Mouse (Mus musculus) liver, adult 2 months (tissue): Measurements from ENCODE around the gene Pdcd11. TPM values are rescaled to one million over a fixed set of nuclear protein-coding genes. Genes with fewer than 3 reads are reported as not detected.
A peak's percentile ranks its signal among the peaks of the same experiment; 100 is the strongest.

Experiments used
- DNase-seq: peaks from one replicate; pipeline ENCODE4 v3.0.0-alpha.2; 2011; ENCODE audit warnings: low read depth, low spot score; ENCODE audit errors: extremely low read depth
- H3K27ac ChIP-seq: fragments of 200-500 bp; replicated peaks from 2 replicates; pipeline ENCODE4 v1.5.1; 2012; ENCODE audit warnings: low read depth, mild to moderate bottlenecking, control low read depth, inconsistent platforms, low read length; ENCODE audit not compliant: insufficient read depth
- H3K27me3 ChIP-seq: fragments of 200-500 bp; 2 replicates; pipeline ENCODE4 v1.6.1; 2012; ENCODE audit warnings: mild to moderate bottlenecking, moderate library complexity, low read length, inconsistent platforms; ENCODE audit not compliant: control insufficient read depth, insufficient read depth
- H3K36me3 ChIP-seq: fragments of 200-500 bp; 2 replicates; pipeline ENCODE4 v1.6.1; 2012; ENCODE audit warnings: low read length, inconsistent platforms; ENCODE audit not compliant: control insufficient read depth, insufficient read depth
- H3K4me1 ChIP-seq: fragments of 200-500 bp; 2 replicates; pipeline ENCODE4 v1.6.1; 2011; ENCODE audit warnings: low read length; ENCODE audit not compliant: control insufficient read depth, insufficient read depth
- H3K4me3 ChIP-seq: fragments of 200-500 bp; 2 replicates; pipeline ENCODE4 v1.5.1; 2011; ENCODE audit warnings: low read depth, mild to moderate bottlenecking, control low read depth, low read length, moderate library complexity; ENCODE audit not compliant: insufficient read depth
- H3K79me2 ChIP-seq: fragments of 200-500 bp; 2 replicates; pipeline ENCODE4 v1.6.1; 2012; ENCODE audit warnings: inconsistent platforms, mild to moderate bottlenecking, low read length, moderate library complexity; ENCODE audit not compliant: control insufficient read depth, insufficient read depth
- H3K9ac ChIP-seq: fragments of 200-500 bp; 2 replicates; pipeline ENCODE4 v1.6.1; 2012; ENCODE audit warnings: low read depth, mild to moderate bottlenecking, control low read depth, inconsistent platforms, low read length
- CTCF ChIP-seq: fragments of 200-500 bp; IDR thresholded peaks from 2 replicates; pipeline ENCODE4 v1.5.1; 2011; ENCODE audit warnings: low read depth, low read length, control low read depth
- POLR2A ChIP-seq: fragments of 200-500 bp; IDR thresholded peaks from 2 replicates; pipeline ENCODE4 v1.6.1; 2011; ENCODE audit warnings: low read length, control low read depth; ENCODE audit not compliant: insufficient read depth; ENCODE audit errors: extremely low read depth
- WGBS: fragments of 180-500 bp; shearing (Covaris S2); methylation state at CpG from one replicate; pipeline ENCODE4 v1.1.7; 2018; 5-methylcytosine and 5-hydroxymethylcytosine counted together
- polyA plus RNA-seq: library from polyadenylated mRNA; depleted of rRNA; stranded (reverse); fragments of >200 nt; gene quantifications from 2 replicates; pipeline ENCODE4 v1.2.3, GENCODE M21; 2012; rRNA removed
- total RNA-seq: library from RNA; depleted of rRNA; stranded (reverse); fragments of >200 nt; gene quantifications from 2 replicates; pipeline ENCODE4 v1.2.3, GENCODE M21; 2014; rRNA removed

Pdcd11 gene
- total and polyA plus RNA-seq, 2 experiments: 6.1 to 7.1 TPM

GRCm38 (mm10) chr19:47178431-47179271, 88.1 kb downstream of the Pdcd11 start, which contains the start of gene Neurl1a:
Neurl1a (plus strand) TSS chr19:47178820.
- WGBS: 1% methylated on average over 86 of the region's 98 CpGs
- Histone ChIP-seq H3K4me3 (peak within 1 kb of the TSS; percentile 56; the same call in 1 of the 2 replicates), H3K9ac (peak within 1 kb of the TSS; percentile 23), H3K79me2 (no peaks in the 10 kb centered on the region), H3K27ac (no peak within 1 kb of the TSS), H3K4me1 (no peaks in the 10 kb centered on the region; the same call in 1 of the 2 replicates), H3K27me3 (peaks cover 16% of the 10 kb centered on the region), H3K36me3 (no peaks in the 10 kb centered on the region)
- DNase-seq: no peak
- TF ChIP-seq CTCF (no peak), POLR2A (no peak)

DNA sequence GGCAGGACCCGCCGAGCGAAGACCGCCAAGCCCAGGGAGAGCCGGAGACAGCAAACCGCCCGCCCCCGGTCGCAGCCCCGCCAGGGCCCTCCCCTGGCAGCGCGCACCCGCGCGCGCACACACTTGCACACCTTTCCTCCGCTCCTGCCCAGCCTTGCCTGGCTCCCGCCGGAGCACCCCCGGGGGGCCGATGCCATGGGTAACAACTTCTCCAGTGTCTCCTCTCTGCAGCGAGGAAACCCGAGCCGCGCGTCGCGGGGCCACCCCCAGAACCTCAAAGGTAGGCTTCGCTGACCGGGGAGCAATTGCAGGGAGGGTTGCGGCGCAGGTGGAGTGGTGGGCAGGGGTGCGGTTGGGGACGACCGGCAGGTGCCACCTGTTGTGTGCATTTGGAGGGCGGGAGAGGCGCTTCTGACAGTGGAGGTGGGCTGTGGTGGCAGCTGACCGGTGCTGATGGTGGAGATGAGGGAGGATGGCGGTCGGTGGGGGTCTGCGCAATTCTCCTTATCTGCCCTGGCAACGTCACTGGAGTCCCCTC, 88.8 kb downstream of the Pdcd11 start:
- Histone ChIP-seq H3K9ac (peak overlapping the region; percentile 20; the same call in 1 of the 2 replicates), H3K4me1 (no peaks in the 10 kb centered on the region; the same call in 1 of the 2 replicates), H3K4me3 (peak overlapping the region; percentile 56; the same call in 1 of the 2 replicates), H3K36me3 (no peaks in the 10 kb centered on the region), H3K27ac (no peak overlapping the region), H3K79me2 (no peaks in the 10 kb centered on the region), H3K27me3 (peaks cover 16% of the 10 kb centered on the region)
- no peak for DNase-seq
- no peak for TF ChIP-seq CTCF
- no peak for TF ChIP-seq POLR2A
- WGBS: 6% methylated on average over 41 of the region's 42 CpGs

GRCm38 (mm10) chr19:47180011-47180410, 89.4 kb downstream of the Pdcd11 start:
- H3K27me3 ChIP-seq: peaks cover 16% of the 10 kb centered on the region
- WGBS: 39% methylated on average over 8 of the region's 8 CpGs

More at GRCm38 (mm10) chr19:47180011-47180410, 89.4 kb downstream of the Pdcd11 start:
- TF ChIP-seq CTCF: no peak
- no peak for TF ChIP-seq POLR2A
- Histone ChIP-seq H3K79me2 (no peaks in the 10 kb centered on the region), H3K27ac (no peak overlapping the region), H3K36me3 (no peaks in the 10 kb centered on the region), H3K4me3 (no peak overlapping the region), H3K4me1 (no peaks in the 10 kb centered on the region; the same call in 1 of the 2 replicates), H3K9ac (no peak overlapping the region)
- no peak for DNase-seq

Other genes starting within 250 kb of the Pdcd11 start
- under 0.01 TPM in 1 of 2 replicates, not detected in the other for gene Ina, start 76.1 kb upstream of the Pdcd11 start, total RNA-seq
- not detected in 2 replicates for gene Ina, start 76.1 kb upstream of the Pdcd11 start, polyA plus RNA-seq
- gene Nt5c2, start 75.6 kb upstream of the Pdcd11 start, total RNA-seq: 12.6 and 14.8 TPM in 2 replicates
- gene Nt5c2, start 75.6 kb upstream of the Pdcd11 start, polyA plus RNA-seq: 7.4 and 7.5 TPM in 2 replicates
- gene Pcgf6, start 39.9 kb upstream of the Pdcd11 start, total RNA-seq: 3.6 and 5.9 TPM in 2 replicates
- 4.6 and 5.0 TPM in 2 replicates for gene Pcgf6, start 39.9 kb upstream of the Pdcd11 start, polyA plus RNA-seq
- 2.3 and 2.6 TPM in 2 replicates for gene Taf5, start 23.0 kb upstream of the Pdcd11 start, total RNA-seq
- 1.5 and 1.9 TPM in 2 replicates for gene Taf5, start 23.0 kb upstream of the Pdcd11 start, polyA plus RNA-seq
- gene Usmg5, start 121 bp upstream of the Pdcd11 start, total RNA-seq: 264 and 266 TPM in 2 replicates
- 125 and 171 TPM in 2 replicates for gene Usmg5, start 121 bp upstream of the Pdcd11 start, polyA plus RNA-seq
- 1.5 and 2.6 TPM in 2 replicates for gene Calhm2, start 47.5 kb downstream of the Pdcd11 start, total RNA-seq
- gene Calhm2, start 47.5 kb downstream of the Pdcd11 start, polyA plus RNA-seq: 1.3 and 2.0 TPM in 2 replicates
- gene Calhm1, start 53.5 kb downstream of the Pdcd11 start, total RNA-seq: not detected in 2 replicates
- gene Calhm1, start 53.5 kb downstream of the Pdcd11 start, polyA plus RNA-seq: not detected in 2 replicates
- gene Calhm3, start 67.0 kb downstream of the Pdcd11 start, total RNA-seq: not detected in 2 replicates
- gene Calhm3, start 67.0 kb downstream of the Pdcd11 start, polyA plus RNA-seq: not detected in 2 replicates
- 0.28 and 0.34 TPM in 2 replicates for gene Neurl1a, start 88.1 kb downstream of the Pdcd11 start, total RNA-seq
- 0.24 and 0.28 TPM in 2 replicates for gene Neurl1a, start 88.1 kb downstream of the Pdcd11 start, polyA plus RNA-seq